In genomic region chr6:97262229-97262628, GRCm38 (mm10) we compare ENCODE assay signal across 25 mouse cellular contexts. TPM values are rescaled to one million over a fixed set of nuclear protein-coding genes. Genes with fewer than 3 reads are reported as not detected.
DNase-seq lines count a peak whose midpoint lies in the region; ATAC-seq and TF ChIP-seq lines count a peak whose summit lies in the region.
"Had no signal": no experiment of that assay in that cellular context is flagged by ENCODE, and none has a peak within 500 bp of the region (broad histone marks: within the 10 kb centered on the region; RNA-seq: fewer than 3 reads in every experiment).

No protein-coding gene starts in this region.

- no peak for TF ChIP-seq EP300 in heart, postnatal 0 days (IDR thresholded peaks at IDR 0.05; ENCODE audit: low read depth)
- TF ChIP-seq EP300 in liver, postnatal 0 days (IDR thresholded peaks at IDR 0.05; ENCODE audit: low read depth): peak; percentile 61

- H3K4me1 ChIP-seq in heart, postnatal 0 days (ENCODE audit: control insufficient read depth, insufficient read depth): peaks cover 13% of the 10 kb centered on the region; the same call in 1 of the 2 replicates
- no peaks in the 10 kb centered on the region for H3K4me1 ChIP-seq in kidney, postnatal 0 days (replicated peaks; ENCODE audit: insufficient read depth, low read length)
- no peaks in the 10 kb centered on the region for H3K4me1 ChIP-seq in kidney, embryonic 15.5 days
- no peaks in the 10 kb centered on the region for H3K4me1 ChIP-seq in liver, postnatal 0 days (ENCODE audit: insufficient read depth)
- H3K4me1 ChIP-seq: forebrain, embryonic 10.5 days; forebrain, embryonic 13.5 days; hindbrain, embryonic 12.5 days; hindbrain, embryonic 15.5 days had no signal

- TF ChIP-seq CTCF in heart, postnatal 0 days (IDR thresholded peaks at IDR 0.05; ENCODE audit: low read depth): peak; percentile 15; the same call in 1 of the 2 replicates
- TF ChIP-seq CTCF in kidney, postnatal 0 days (IDR thresholded peaks at IDR 0.05; ENCODE audit: low read depth): 0 out of 2 replicates have a peak, but pooled peaks have one; percentile 4
- 0 out of 2 replicates have a peak, but pooled peaks have one; percentile 18 for TF ChIP-seq CTCF in liver, postnatal 0 days (IDR thresholded peaks at IDR 0.05; ENCODE audit: low read depth)

- no peak overlapping the region for H3K9ac ChIP-seq in heart, postnatal 0 days (replicated peaks; ENCODE audit: low read depth, low read length)
- H3K9ac ChIP-seq in kidney, postnatal 0 days (ENCODE audit: low read depth, low read length): no peak overlapping the region
- no peak overlapping the region for H3K9ac ChIP-seq in kidney, embryonic 15.5 days
- H3K9ac ChIP-seq in liver, postnatal 0 days (replicated peaks): no peak overlapping the region
- H3K9ac ChIP-seq: forebrain, embryonic 13.5 days; heart, embryonic 13.5 days; hindbrain, embryonic 12.5 days; hindbrain, embryonic 15.5 days had no signal

- H3K36me3 ChIP-seq in heart, postnatal 0 days (replicated peaks; ENCODE audit: control insufficient read depth, insufficient read depth, low read length): no peaks in the 10 kb centered on the region
- no peaks in the 10 kb centered on the region for H3K36me3 ChIP-seq in kidney, postnatal 0 days (ENCODE audit: insufficient read depth, low read length)
- no peaks in the 10 kb centered on the region for H3K36me3 ChIP-seq in kidney, embryonic 15.5 days
- no peaks in the 10 kb centered on the region for H3K36me3 ChIP-seq in liver, postnatal 0 days (replicated peaks; ENCODE audit: insufficient read depth, low read length)
- H3K36me3 ChIP-seq: forebrain, embryonic 10.5 days; G1E; heart, embryonic 13.5 days; hindbrain, embryonic 12.5 days; hindbrain, embryonic 15.5 days had no signal

- 68% methylated on average over 4 of the region's 4 CpGs for WGBS in heart, postnatal 0 days
- WGBS in kidney, postnatal 0 days: 37% methylated on average over 4 of the region's 4 CpGs
- WGBS in kidney, embryonic 15.5 days: 45% methylated on average over 4 of the region's 4 CpGs
- 39% methylated on average over 4 of the region's 4 CpGs for WGBS in liver, postnatal 0 days (ENCODE audit: insufficient replicate concordance)

- DNase-seq in heart, postnatal 0 days (ENCODE audit: low spot score): no peak
- DNase-seq in heart, adult 18-20 months: no peak
- DNase-seq in kidney, postnatal 0 days (ENCODE audit: low spot score): no peak
- DNase-seq in liver, postnatal 0 days: peak; percentile 58
- DNase-seq in liver: no peak
- DNase-seq: adrenal gland, postnatal 10 days; adrenal gland, postnatal 36 days; B cell, adult 2 months; cerebellum, adult 18-20 months; cerebellum, adult 9-10 months; cerebellum, postnatal 14 days; gastrocnemius, postnatal 10 days; gastrocnemius, postnatal 36 days had no signal

- H3K27me3 ChIP-seq in heart, postnatal 0 days (ENCODE audit: control insufficient read depth, insufficient read depth, low read length): no peaks in the 10 kb centered on the region
- H3K27me3 ChIP-seq in kidney, postnatal 0 days (ENCODE audit: insufficient read depth, low read length): no peaks in the 10 kb centered on the region
- no peaks in the 10 kb centered on the region for H3K27me3 ChIP-seq in kidney, embryonic 15.5 days
- no peaks in the 10 kb centered on the region for H3K27me3 ChIP-seq in liver, postnatal 0 days (ENCODE audit: insufficient read depth, low read length)
- H3K27me3 ChIP-seq: CH12.LX; forebrain, embryonic 13.5 days; heart, embryonic 13.5 days; hindbrain, embryonic 12.5 days; hindbrain, embryonic 15.5 days; Patski had no signal

- ATAC-seq in heart, postnatal 0 days (ENCODE audit: insufficient read depth, low read depth): no peak
- no peak for ATAC-seq in kidney, postnatal 0 days (replicated peaks; ENCODE audit: low FRiP score, low read depth)
- ATAC-seq in kidney, embryonic 15.5 days (replicated peaks; ENCODE audit: low FRiP score): no peak
- peak; percentile 86 for ATAC-seq in liver, postnatal 0 days
- ATAC-seq: forebrain, embryonic 13.5 days; forebrain, embryonic 16.5 days; Patski had no signal

- H3K4me3 ChIP-seq in heart, postnatal 0 days (ENCODE audit: low read depth, low read length): no peak overlapping the region
- H3K4me3 ChIP-seq in kidney, postnatal 0 days (replicated peaks; ENCODE audit: low read depth, low read length): no peak overlapping the region
- no peak overlapping the region for H3K4me3 ChIP-seq in kidney, embryonic 15.5 days (replicated peaks)
- no peak overlapping the region for H3K4me3 ChIP-seq in liver, postnatal 0 days (ENCODE audit: low read depth, low read length)
- H3K4me3 ChIP-seq: forebrain, embryonic 10.5 days; forebrain, embryonic 13.5 days; heart, embryonic 13.5 days; hindbrain, embryonic 12.5 days; hindbrain, embryonic 15.5 days had no signal

- H3K27ac ChIP-seq in heart, postnatal 0 days (ENCODE audit: low read depth): no peak overlapping the region
- H3K27ac ChIP-seq in kidney, postnatal 0 days: no peak overlapping the region
- no peak overlapping the region for H3K27ac ChIP-seq in kidney, embryonic 15.5 days
- H3K27ac ChIP-seq in liver, postnatal 0 days (ENCODE audit: low read depth): peak overlapping the region; percentile 86
- H3K27ac ChIP-seq: forebrain, embryonic 10.5 days; forebrain, embryonic 13.5 days; heart, embryonic 13.5 days; hindbrain, embryonic 12.5 days; hindbrain, embryonic 15.5 days had no signal

- no peak overlapping the region for H3K4me2 ChIP-seq in heart, postnatal 0 days (ENCODE audit: low read depth, low read length)
- H3K4me2 ChIP-seq in kidney, postnatal 0 days (ENCODE audit: low read length): no peak overlapping the region
- no peak overlapping the region for H3K4me2 ChIP-seq in kidney, embryonic 15.5 days
- no peak overlapping the region for H3K4me2 ChIP-seq in liver, postnatal 0 days (ENCODE audit: low read depth, low read length)
- H3K4me2 ChIP-seq: forebrain, embryonic 13.5 days; heart, embryonic 13.5 days; hindbrain, embryonic 12.5 days; hindbrain, embryonic 15.5 days had no signal

- no peaks in the 10 kb centered on the region for H3K9me3 ChIP-seq in heart, postnatal 0 days (replicated peaks; ENCODE audit: control insufficient read depth, low read length)
- no peaks in the 10 kb centered on the region for H3K9me3 ChIP-seq in kidney, postnatal 0 days (replicated peaks; ENCODE audit: low read length)
- H3K9me3 ChIP-seq in kidney, embryonic 15.5 days (replicated peaks): no peaks in the 10 kb centered on the region
- no peaks in the 10 kb centered on the region for H3K9me3 ChIP-seq in liver, postnatal 0 days (ENCODE audit: low read length)
- H3K9me3 ChIP-seq: forebrain, embryonic 10.5 days; forebrain, embryonic 13.5 days; G1E; heart, embryonic 13.5 days; hindbrain, embryonic 12.5 days; hindbrain, embryonic 15.5 days had no signal

RNA-seq across cellular contexts. Expression of gene Lmod3, which starts 9.7 kb away (rescaled TPM):
- 6.4 and 8.9 TPM in 2 replicates for total RNA-seq in heart, postnatal 0 days (2014; rRNA removed; ENCODE audit: low replicate concordance)
- polyA plus RNA-seq in heart, postnatal 0 days (2015; fragmentation: Nextera tagmentation; extraction: Ambion mirVana): 34.5 and 39.1 TPM in 2 replicates
- 10 to 100 TPM; 58.1 to 67.1 TPM for total RNA-seq in heart, adult 18-20 months (2021)
- 0.31 and 0.36 TPM in 2 replicates for polyA plus RNA-seq in kidney, postnatal 0 days (2015; fragmentation: Nextera tagmentation; extraction: Ambion mirVana)
- 0.79 and 1.3 TPM in 2 replicates for polyA plus RNA-seq in kidney, embryonic 15.5 days (2015; fragmentation: Nextera tagmentation; extraction: Ambion mirVana)
- polyA plus RNA-seq in liver, postnatal 0 days (2015; fragmentation: Nextera tagmentation; extraction: Ambion mirVana): 0.11 and 0.77 TPM in 2 replicates
- total RNA-seq: adrenal gland, postnatal 36 days; CH12.LX; granulocyte monocyte progenitor cell, adult 5-6 weeks; hematopoietic stem cell, adult 5-6 weeks had no signal
- polyA plus RNA-seq: forebrain, embryonic 10.5 days; forebrain, embryonic 13.5 days; forebrain, embryonic 16.5 days; G1E; hindbrain, embryonic 15.5 days; Patski had no signal

RNA-seq across cellular contexts. Expression of gene Arl6ip5, which starts 51.7 kb away (rescaled TPM):
- total RNA-seq in heart, postnatal 0 days (2014; rRNA removed; ENCODE audit: low replicate concordance): 70.3 and 103 TPM in 2 replicates
- polyA plus RNA-seq in heart, postnatal 0 days (2015; fragmentation: Nextera tagmentation; extraction: Ambion mirVana): 83.7 and 91.1 TPM in 2 replicates
- 100 to 1,000 TPM; 125 to 130 TPM for total RNA-seq in heart, adult 18-20 months (2021)
- 64.9 and 72.3 TPM in 2 replicates for polyA plus RNA-seq in kidney, postnatal 0 days (2015; fragmentation: Nextera tagmentation; extraction: Ambion mirVana)
- 69.1 and 76.4 TPM in 2 replicates for polyA plus RNA-seq in kidney, embryonic 15.5 days (2015; fragmentation: Nextera tagmentation; extraction: Ambion mirVana)
- 25.5 and 27.1 TPM in 2 replicates for polyA plus RNA-seq in liver, postnatal 0 days (2015; fragmentation: Nextera tagmentation; extraction: Ambion mirVana)

RNA-seq across cellular contexts. Expression of gene Uba3, which starts 56.8 kb away (rescaled TPM):
- 71.6 and 79.7 TPM in 2 replicates for total RNA-seq in heart, postnatal 0 days (2014; rRNA removed; ENCODE audit: low replicate concordance)
- 54.4 and 58.3 TPM in 2 replicates for polyA plus RNA-seq in heart, postnatal 0 days (2015; fragmentation: Nextera tagmentation; extraction: Ambion mirVana)
- 10 to 100 TPM; 55.0 to 62.2 TPM for total RNA-seq in heart, adult 18-20 months (2021)
- 57.1 TPM in 2 replicates for polyA plus RNA-seq in kidney, postnatal 0 days (2015; fragmentation: Nextera tagmentation; extraction: Ambion mirVana)
- polyA plus RNA-seq in kidney, embryonic 15.5 days (2015; fragmentation: Nextera tagmentation; extraction: Ambion mirVana): 74.1 and 82.6 TPM in 2 replicates
- 16.1 and 17.2 TPM in 2 replicates for polyA plus RNA-seq in liver, postnatal 0 days (2015; fragmentation: Nextera tagmentation; extraction: Ambion mirVana)

Comparison
In these comparisons a context has a peak if more than half of its experiments do, and no peak if none do; other contexts are left out.
1. RNA of gene Lmod3, which starts 9.7 kb away (polyA plus RNA-seq): 34.5 to 39.1 TPM in heart, postnatal 0 days; 0.79 to 1.3 TPM in kidney, embryonic 15.5 days, 0.31 to 0.36 TPM in kidney, postnatal 0 days and 0.11 to 0.77 TPM in liver, postnatal 0 days; every median in the first group is over 10 times any median in the second.
2. Peak in every context shown above with its lines, with median percentiles within 50 percentile points of each other: CTCF ChIP-seq.